Mouse (Mus musculus) small intestine, adult 10 weeks (tissue): ENCODE results near the gene Slc6a14. TPM values are rescaled to one million over a fixed set of nuclear protein-coding genes. Genes with fewer than 3 reads are reported as not detected.

Experiments
- polyA plus RNA-seq: library from polyadenylated mRNA; stranded (reverse); fragments of 350-450 nt; fragmentation: Illumina TruSeq; extraction: RNeasy Lipid Tissue Mini Kit (QIAGEN cat#74804); gene quantifications from one replicate; pipeline ENCODE4 v1.2.3, GENCODE M21; 2014; ENCODE audit warnings: low replicate concordance

Gene Slc6a14
- 0.11 TPM for polyA plus RNA-seq

GRCm38 (mm10) chrX:21714829-21715228, at the start of gene Slc6a14:
TSS of gene Slc6a14 (plus strand) at chrX:21714896.

DNA sequence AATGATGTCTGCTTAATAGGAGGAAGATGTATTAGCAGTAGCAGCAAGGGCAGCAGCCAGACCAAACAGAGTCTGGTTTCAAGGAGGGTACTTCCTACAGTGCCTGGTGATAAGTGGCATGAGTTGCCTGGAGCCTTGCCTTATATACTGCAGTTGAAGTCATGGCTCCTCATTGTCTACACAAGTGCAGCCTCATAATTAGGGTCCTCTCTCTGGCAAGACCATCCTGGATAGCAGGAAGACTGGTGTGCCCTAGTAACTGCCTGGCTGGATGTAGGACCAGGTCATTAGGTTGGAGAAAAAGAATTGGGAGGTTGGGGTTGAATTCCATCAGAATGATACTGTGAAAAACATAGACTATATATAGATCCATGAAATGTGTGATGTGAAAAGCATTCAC, 30.3 kb downstream of the Slc6a14 start, which contains the start of gene Gm28269:
Gene Gm28269 (minus strand): TSS at position 101 of the 400 bp plus-strand sequence.

Other genes starting within 250 kb of the Slc6a14 start
- not detected for gene Agtr2, start 230.4 kb upstream of the Slc6a14 start, polyA plus RNA-seq
- not detected for gene Gm28269, start 30.2 kb downstream of the Slc6a14 start, polyA plus RNA-seq